ENCODE assay signal across 35 mouse cellular contexts in genomic region chr11:5551430-5551829, GRCm38 (mm10). TPM values are rescaled to one million over a fixed set of nuclear protein-coding genes. Genes with fewer than 3 reads are reported as not detected.
DNase-seq lines count a peak whose midpoint lies in the region; ATAC-seq and TF ChIP-seq lines count a peak whose summit lies in the region.
"Had no signal": no experiment of that assay in that cellular context is flagged by ENCODE, and none has a peak within 500 bp of the region (broad histone marks: within the 10 kb centered on the region; RNA-seq: fewer than 3 reads in every experiment).

No protein-coding gene starts in this region.

- H3K27me3 ChIP-seq in lung, embryonic 16.5 days (ENCODE audit: control insufficient read depth, insufficient read depth, low read depth, low read length): no peaks in the 10 kb centered on the region
- no peaks in the 10 kb centered on the region for H3K27me3 ChIP-seq in stomach, postnatal 0 days (ENCODE audit: control insufficient read depth, insufficient read depth, low read length)
- H3K27me3 ChIP-seq: CH12.LX; embryonic facial prominence, embryonic 13.5 days; heart, embryonic 12.5 days; heart, embryonic 15.5 days; hindbrain, embryonic 13.5 days had no signal

- ATAC-seq in lung, embryonic 16.5 days (ENCODE audit: low read depth): 0 out of 2 replicates have a peak, but pooled peaks have one; percentile 26
- peak; percentile 10; the same call in 1 of the 2 replicates for ATAC-seq in stomach, postnatal 0 days (ENCODE audit: low FRiP score, low TSS enrichment)
- ATAC-seq in megakaryocyte progenitor cell, adult 5-6 weeks (replicated peaks; ENCODE audit: poor library complexity): no peak
- ATAC-seq: forebrain, embryonic 14.5 days; forebrain, postnatal 0 days; hindbrain, embryonic 16.5 days had no signal

- TF ChIP-seq CTCF in embryonic fibroblast, embryonic 13.5 days (IDR thresholded peaks at IDR 0.05; ENCODE audit: borderline replicate concordance, insufficient read depth, low read length): no peak
- no peak for TF ChIP-seq CTCF in stomach, postnatal 0 days (IDR thresholded peaks at IDR 0.05; ENCODE audit: low read depth)

- no peaks in the 10 kb centered on the region for H3K4me1 ChIP-seq in lung, embryonic 16.5 days (replicated peaks; ENCODE audit: control insufficient read depth, insufficient read depth, low read length)
- no peaks in the 10 kb centered on the region for H3K4me1 ChIP-seq in embryonic fibroblast, embryonic 13.5 days (ENCODE audit: control insufficient read depth, insufficient read depth, low read length)
- no peaks in the 10 kb centered on the region for H3K4me1 ChIP-seq in stomach, postnatal 0 days (replicated peaks; ENCODE audit: control insufficient read depth, insufficient read depth)
- H3K4me1 ChIP-seq: embryonic facial prominence, embryonic 10.5 days; embryonic facial prominence, embryonic 13.5 days; heart, embryonic 12.5 days; heart, embryonic 15.5 days; hindbrain, embryonic 10.5 days; hindbrain, embryonic 13.5 days had no signal

- no peak overlapping the region for H3K4me3 ChIP-seq in lung, embryonic 16.5 days (ENCODE audit: low read length)
- no peak overlapping the region for H3K4me3 ChIP-seq in embryonic fibroblast, embryonic 13.5 days (ENCODE audit: insufficient read depth, low read length)
- no peak overlapping the region for H3K4me3 ChIP-seq in stomach, postnatal 0 days (ENCODE audit: low read depth, low read length)
- H3K4me3 ChIP-seq: embryonic facial prominence, embryonic 10.5 days; embryonic facial prominence, embryonic 13.5 days; gastrocnemius, adult 2 months; heart, embryonic 12.5 days; heart, embryonic 15.5 days; hindbrain, embryonic 10.5 days; hindbrain, embryonic 13.5 days had no signal

- DNase-seq in adrenal gland, adult 2 months: peak; percentile 39
- DNase-seq in adrenal gland, adult 18-20 months (ENCODE audit: low spot score in 2 of 2): no peak
- DNase-seq in lung, postnatal 4 days: no peak
- no peak for DNase-seq in stomach, postnatal 0 days (ENCODE audit: low spot score)
- no peak for DNase-seq in kidney, postnatal 25 days
- DNase-seq: adrenal gland, postnatal 14 days; B cell, adult 2 months; cerebellum, adult 11-12 months; cerebellum, adult 8-10 months; cerebellum, postnatal 10 days; cerebellum, postnatal 36 days; embryo, embryonic 11 days; forebrain, postnatal 0 days; gastrocnemius, adult 2 months; gastrocnemius, postnatal 14 days; heart, adult 18-20 months; heart, postnatal 10 days; heart, postnatal 36 days had no signal

- no peaks in the 10 kb centered on the region for H3K36me3 ChIP-seq in lung, embryonic 16.5 days (ENCODE audit: control insufficient read depth, insufficient read depth, low read length)
- no peaks in the 10 kb centered on the region for H3K36me3 ChIP-seq in stomach, postnatal 0 days (ENCODE audit: control insufficient read depth, insufficient read depth, low read length)
- H3K36me3 ChIP-seq: embryonic facial prominence, embryonic 10.5 days; embryonic facial prominence, embryonic 13.5 days; G1E; heart, embryonic 12.5 days; heart, embryonic 15.5 days; hindbrain, embryonic 10.5 days; hindbrain, embryonic 13.5 days had no signal

- no peak overlapping the region for H3K4me2 ChIP-seq in lung, embryonic 16.5 days (ENCODE audit: low read depth, low read length)
- no peak overlapping the region for H3K4me2 ChIP-seq in stomach, postnatal 0 days (replicated peaks; ENCODE audit: low read depth)
- H3K4me2 ChIP-seq: embryonic facial prominence, embryonic 13.5 days; heart, embryonic 12.5 days; heart, embryonic 15.5 days; hindbrain, embryonic 13.5 days had no signal

- H3K27ac ChIP-seq in lung, embryonic 16.5 days (ENCODE audit: low read length): no peak overlapping the region
- peak overlapping the region; percentile 95 for H3K27ac ChIP-seq in embryonic fibroblast, embryonic 13.5 days (ENCODE audit: insufficient read depth, low read length)
- H3K27ac ChIP-seq in stomach, postnatal 0 days (replicated peaks): no peak overlapping the region
- H3K27ac ChIP-seq: embryonic facial prominence, embryonic 10.5 days; embryonic facial prominence, embryonic 13.5 days; gastrocnemius, adult 2 months; heart, embryonic 15.5 days; hindbrain, embryonic 10.5 days; hindbrain, embryonic 13.5 days had no signal

- no peak for TF ChIP-seq POLR2A in embryonic fibroblast, embryonic 13.5 days (IDR thresholded peaks at IDR 0.05; ENCODE audit: low read depth, low read length)

- TF ChIP-seq EP300 in stomach, postnatal 0 days (optimal IDR thresholded peaks at IDR 0.05): no peak

- H3K9ac ChIP-seq in lung, embryonic 16.5 days (ENCODE audit: low read length): no peak overlapping the region
- H3K9ac ChIP-seq in stomach, postnatal 0 days (ENCODE audit: low read length): no peak overlapping the region
- H3K9ac ChIP-seq: embryonic facial prominence, embryonic 13.5 days; forebrain, postnatal 0 days; heart, embryonic 12.5 days; heart, embryonic 15.5 days; hindbrain, embryonic 13.5 days had no signal

- WGBS in lung, embryonic 16.5 days: 84% methylated on average over 5 of the region's 5 CpGs
- 83% methylated on average over 5 of the region's 5 CpGs for WGBS in stomach, postnatal 0 days

- no peaks in the 10 kb centered on the region for H3K9me3 ChIP-seq in lung, embryonic 16.5 days (ENCODE audit: control insufficient read depth, low read length)
- no peaks in the 10 kb centered on the region for H3K9me3 ChIP-seq in stomach, postnatal 0 days (ENCODE audit: control insufficient read depth, low read length)
- H3K9me3 ChIP-seq: embryonic facial prominence, embryonic 10.5 days; embryonic facial prominence, embryonic 13.5 days; heart, embryonic 15.5 days; hindbrain, embryonic 13.5 days had no signal

RNA-seq across cellular contexts. Expression of gene Ccdc117, which starts 9.4 kb away (rescaled TPM):
- 10 to 100 TPM; 19.5 to 32.0 TPM for total RNA-seq in adrenal gland, adult 2 months (2021)
- polyA plus RNA-seq in adrenal gland, adult 2 months (2012; rRNA removed): 5.0 and 6.5 TPM in 2 replicates
- total RNA-seq in adrenal gland, adult 18-20 months (2021): 10 to 100 TPM; 37.8 to 47.4 TPM
- 18.0 and 18.6 TPM in 2 replicates for polyA plus RNA-seq in lung, embryonic 16.5 days (2015; fragmentation: Nextera tagmentation; extraction: Ambion mirVana)
- polyA plus RNA-seq in embryonic fibroblast, embryonic 13.5 days (2011; ENCODE audit: insufficient read length, low read depth, missing spikeins): 6.5 and 10.4 TPM in 2 replicates
- 8.7 and 9.2 TPM in 2 replicates for polyA plus RNA-seq in stomach, postnatal 0 days (2015; fragmentation: Nextera tagmentation; extraction: Ambion mirVana)
- 17.1 and 19.2 TPM in 2 replicates for total RNA-seq in megakaryocyte progenitor cell, adult 5-6 weeks (2015)
- 29.4 and 32.9 TPM in 2 replicates for total RNA-seq in megakaryocyte progenitor cell, adult 5-6 weeks (2017)

RNA-seq across cellular contexts. Expression of gene Ankrd36, which starts 18.1 kb away (rescaled TPM):
- total RNA-seq in adrenal gland, adult 2 months (2021): not detected
- polyA plus RNA-seq in adrenal gland, adult 2 months (2012; rRNA removed): not detected in 2 replicates
- total RNA-seq in adrenal gland, adult 18-20 months (2021): not detected
- 0.04 TPM in 1 of 2 replicates, not detected in the other for polyA plus RNA-seq in lung, embryonic 16.5 days (2015; fragmentation: Nextera tagmentation; extraction: Ambion mirVana)
- not detected in 2 replicates for polyA plus RNA-seq in embryonic fibroblast, embryonic 13.5 days (2011; ENCODE audit: insufficient read length, low read depth, missing spikeins)
- not detected in 2 replicates for polyA plus RNA-seq in stomach, postnatal 0 days (2015; fragmentation: Nextera tagmentation; extraction: Ambion mirVana)
- total RNA-seq in megakaryocyte progenitor cell, adult 5-6 weeks (2015): not detected in 2 replicates
- 0.10 TPM in 1 of 2 replicates, not detected in the other for total RNA-seq in megakaryocyte progenitor cell, adult 5-6 weeks (2017)
- total RNA-seq: adrenal gland, postnatal 14 days; CH12.LX; gastrocnemius, adult 2 months; gastrocnemius, postnatal 14 days; heart, adult 18-20 months; heart, postnatal 10 days; heart, postnatal 36 days had no signal
- polyA plus RNA-seq: brain, embryonic 14.5 days; cortical plate, adult 2 months; embryonic facial prominence, embryonic 10.5 days; embryonic facial prominence, embryonic 13.5 days; forebrain, embryonic 11.5 days; forebrain, embryonic 14.5 days; forebrain, postnatal 0 days; frontal cortex, adult 2 months; heart, embryonic 15.5 days; hindbrain, embryonic 10.5 days; hindbrain, embryonic 13.5 days; hindbrain, embryonic 16.5 days had no signal

RNA-seq across cellular contexts. Expression of gene Xbp1, which starts 31.0 kb away (rescaled TPM):
- total RNA-seq in adrenal gland, adult 2 months (2021): 100 to 1,000 TPM; 156 to 162 TPM
- 95.7 and 129 TPM in 2 replicates for polyA plus RNA-seq in adrenal gland, adult 2 months (2012; rRNA removed)
- 100 to 1,000 TPM; 144 to 206 TPM for total RNA-seq in adrenal gland, adult 18-20 months (2021)
- 201 and 221 TPM in 2 replicates for polyA plus RNA-seq in lung, embryonic 16.5 days (2015; fragmentation: Nextera tagmentation; extraction: Ambion mirVana)
- 108 and 121 TPM in 2 replicates for polyA plus RNA-seq in embryonic fibroblast, embryonic 13.5 days (2011; ENCODE audit: insufficient read length, low read depth, missing spikeins)
- 221 and 223 TPM in 2 replicates for polyA plus RNA-seq in stomach, postnatal 0 days (2015; fragmentation: Nextera tagmentation; extraction: Ambion mirVana)
- total RNA-seq in megakaryocyte progenitor cell, adult 5-6 weeks (2015): 215 and 235 TPM in 2 replicates
- 165 and 167 TPM in 2 replicates for total RNA-seq in megakaryocyte progenitor cell, adult 5-6 weeks (2017)
